In the genomic region with DNA sequence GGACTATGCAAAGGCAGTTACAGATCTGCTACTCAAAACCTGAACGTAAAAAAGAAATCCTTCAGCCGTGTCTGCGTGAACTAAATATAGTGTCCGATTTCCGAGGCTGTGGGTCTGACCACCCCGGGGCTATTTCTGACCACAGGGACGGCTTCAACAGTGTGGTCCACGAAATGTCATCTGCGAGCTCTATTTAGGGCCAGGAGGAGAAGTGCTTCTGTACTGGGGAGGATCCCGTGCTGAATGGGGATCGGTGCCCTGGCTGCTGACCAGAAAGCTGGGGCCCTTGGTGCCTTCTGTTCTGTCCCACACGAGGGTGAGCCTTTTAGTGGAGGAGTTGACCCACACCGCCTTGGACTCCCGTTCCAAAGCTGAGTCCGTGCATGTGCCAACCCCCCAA, we compare ENCODE assay signal across 25 mouse cellular contexts.
DNase-seq lines count a peak whose midpoint lies in the region; ATAC-seq lines count a peak whose summit lies in the region.
"Had no signal": no experiment of that assay in that cellular context is flagged by ENCODE, and none has a peak within 500 bp of the region (broad histone marks: within the 10 kb centered on the region; RNA-seq: fewer than 3 reads in every experiment).

No protein-coding gene starts in this region.

- no peak overlapping the region for H3K9ac ChIP-seq in heart, embryonic 14.5 days (ENCODE audit: low read length)
- H3K9ac ChIP-seq: forebrain, postnatal 0 days; limb, embryonic 15.5 days; liver, embryonic 14.5 days; lung, embryonic 14.5 days; neural tube, embryonic 12.5 days had no signal

- peak overlapping the region; percentile 75; the same call in 1 of the 2 replicates for H3K27ac ChIP-seq in heart, embryonic 10.5 days
- peak overlapping the region; percentile 43 to 50 for H3K27ac ChIP-seq in heart, embryonic 14.5 days (replicated peaks in 1 of 2; ENCODE audit: control insufficient read depth in 1 of 2, insufficient read depth in 1 of 2, low read depth in 2 of 2, low read length in 2 of 2)
- H3K27ac ChIP-seq: hindbrain, embryonic 10.5 days; limb, embryonic 15.5 days; liver, embryonic 14.5 days; neural tube, embryonic 12.5 days; stomach, postnatal 0 days had no signal

- WGBS in heart, embryonic 10.5 days = 50% methylated on average over 15 of the region's 15 CpGs
- WGBS in heart, embryonic 14.5 days = 44% methylated on average over 15 of the region's 15 CpGs

- no peaks in the 10 kb centered on the region for H3K9me3 ChIP-seq in heart, embryonic 10.5 days
- H3K9me3 ChIP-seq in heart, embryonic 14.5 days (ENCODE audit: control insufficient read depth, low read length) = no peaks in the 10 kb centered on the region
- H3K9me3 ChIP-seq: hindbrain, embryonic 10.5 days; limb, embryonic 15.5 days; neural tube, embryonic 12.5 days had no signal

- no peak overlapping the region for H3K4me3 ChIP-seq in heart, embryonic 10.5 days
- H3K4me3 ChIP-seq in heart, embryonic 14.5 days (ENCODE audit: control insufficient read depth in 1 of 2, insufficient read depth in 1 of 2, low read depth in 1 of 2, low read length in 2 of 2) = no peak overlapping the region
- H3K4me3 ChIP-seq: hindbrain, embryonic 10.5 days; limb, embryonic 15.5 days; neural tube, embryonic 12.5 days had no signal

- no peaks in the 10 kb centered on the region for H3K27me3 ChIP-seq in heart, embryonic 10.5 days (ENCODE audit: insufficient read depth, poor library complexity, severe bottlenecking)
- H3K27me3 ChIP-seq in heart, embryonic 14.5 days (ENCODE audit: control insufficient read depth, insufficient read depth, low read length) = no peaks in the 10 kb centered on the region
- H3K27me3 ChIP-seq: limb, embryonic 15.5 days; megakaryocyte, embryonic 14.5 days; neural tube, embryonic 12.5 days; Patski had no signal

- no peaks in the 10 kb centered on the region for H3K36me3 ChIP-seq in heart, embryonic 10.5 days
- no peaks in the 10 kb centered on the region for H3K36me3 ChIP-seq in heart, embryonic 14.5 days (ENCODE audit: control insufficient read depth, insufficient read depth, low read length)
- H3K36me3 ChIP-seq: G1E; hindbrain, embryonic 10.5 days; limb, embryonic 15.5 days; neural tube, embryonic 12.5 days had no signal

- peak; percentile 34 to 49 for DNase-seq in cerebellum, postnatal 10 days
- DNase-seq in cerebellum, adult 11 months = no peak
- DNase-seq in heart, embryonic 10.5 days (ENCODE audit: low spot score) = no peak
- DNase-seq in heart, adult 8-10 months (ENCODE audit: low spot score) = no peak
- no peak for DNase-seq in thymus, postnatal 0 days (ENCODE audit: low spot score)
- DNase-seq in kidney, adult 18-20 months = no peak
- DNase-seq: adrenal gland, adult 8-10 months; forebrain, postnatal 0 days; kidney, adult 11 months; kidney, postnatal 4 days; layer of hippocampus, adult 9-11 months; lung, embryonic 14.5 days; lung, postnatal 36 days; midbrain, embryonic 14.5 days; right cerebral cortex, postnatal 14 days; thymus, adult 2 months had no signal

- peaks cover 31% of the 10 kb centered on the region for H3K4me1 ChIP-seq in heart, embryonic 10.5 days
- H3K4me1 ChIP-seq in heart, embryonic 14.5 days (ENCODE audit: control insufficient read depth in 2 of 2, insufficient read depth in 2 of 2, low read length in 2 of 2) = peaks cover 17 to 18% of the 10 kb centered on the region in 2 experiments
- H3K4me1 ChIP-seq: hindbrain, embryonic 10.5 days; limb, embryonic 15.5 days; neural tube, embryonic 12.5 days had no signal

- H3K4me2 ChIP-seq in heart, embryonic 14.5 days (ENCODE audit: low read length) = peak overlapping the region; percentile 38
- H3K4me2 ChIP-seq: limb, embryonic 15.5 days; lung, embryonic 14.5 days; neural tube, embryonic 12.5 days had no signal

- ATAC-seq in heart, embryonic 14.5 days (ENCODE audit: insufficient number of reproducible peaks, insufficient read depth, low FRiP score, low read depth) = no peak
- ATAC-seq: forebrain, postnatal 0 days; Patski had no signal

Comparison
In these comparisons a context has a peak if more than half of its experiments do, and no peak if none do; other contexts are left out.
1. DNase-seq: peak in cerebellum, postnatal 10 days (2 of 2); none in cerebellum, adult 11 months (single experiment), heart, embryonic 10.5 days (single experiment), heart, adult 8-10 months (single experiment), thymus, postnatal 0 days (single experiment) and kidney, adult 18-20 months (single experiment).